24 mouse cellular contexts compared by ENCODE assay signal in genomic region chr9:78856981-78857380, GRCm38 (mm10).
DNase-seq lines count a peak whose midpoint lies in the region; ATAC-seq and TF ChIP-seq lines count a peak whose summit lies in the region.
"Had no signal": no experiment of that assay in that cellular context is flagged by ENCODE, and none has a peak within 500 bp of the region (broad histone marks: within the 10 kb centered on the region; RNA-seq: fewer than 3 reads in every experiment).

No protein-coding gene starts in this region.

- peak; percentile 55 for DNase-seq in lung, embryonic 14.5 days
- DNase-seq in lung, adult 18-20 months, result no peak
- peak; percentile 45 for DNase-seq in lung, postnatal 10 days
- DNase-seq in lung, postnatal 25 days (ENCODE audit: low spot score), result no peak
- peak; percentile 69 for DNase-seq in midbrain, embryonic 11.5 days (ENCODE audit: low spot score, missing footprints)
- DNase-seq: adrenal gland, adult 8-10 months; adrenal gland, postnatal 14 days; adrenal gland, postnatal 36 days; B cell, adult 2 months; cerebellum, adult 11-12 months; cerebellum, adult 2 months; cerebellum, adult 9-10 months; cerebellum, postnatal 10 days; cerebellum, postnatal 25 days had no signal

- no peak overlapping the region for H3K4me3 ChIP-seq in lung, embryonic 14.5 days (ENCODE audit: low read depth, low read length)
- H3K4me3 ChIP-seq in midbrain, embryonic 11.5 days (ENCODE audit: low read depth, low read length), result no peak overlapping the region
- H3K4me3 ChIP-seq in midbrain, embryonic 16.5 days (ENCODE audit: low read depth, low read length), result no peak overlapping the region
- H3K4me3 ChIP-seq: embryonic facial prominence, embryonic 10.5 days; embryonic facial prominence, embryonic 12.5 days; forebrain, embryonic 13.5 days; forebrain, embryonic 15.5 days had no signal

- WGBS in lung, embryonic 14.5 days, result 72% methylated on average over 1 of the region's 1 CpGs
- WGBS in midbrain, embryonic 11.5 days, result 95% methylated on average over 1 of the region's 1 CpGs
- WGBS in midbrain, embryonic 16.5 days, result 96% methylated on average over 1 of the region's 1 CpGs

- ATAC-seq in lung, embryonic 14.5 days (ENCODE audit: insufficient read depth), result no peak
- ATAC-seq in midbrain, embryonic 11.5 days (ENCODE audit: low FRiP score), result no peak
- no peak for ATAC-seq in midbrain, embryonic 16.5 days
- ATAC-seq: activated CD4-positive, CD25-positive, alpha-beta regulatory T cell, adult 4 months; CD4-positive, CD25-positive, alpha-beta regulatory T cell, adult 4 months; forebrain, embryonic 13.5 days; forebrain, embryonic 15.5 days; Patski had no signal

- no peak for TF ChIP-seq CTCF in lung, embryonic 14.5 days (IDR thresholded peaks at IDR 0.05; ENCODE audit: low read depth)

- H3K27ac ChIP-seq in lung, embryonic 14.5 days (ENCODE audit: low read depth), result no peak overlapping the region
- no peak overlapping the region for H3K27ac ChIP-seq in midbrain, embryonic 11.5 days (ENCODE audit: low read depth, low read length)
- H3K27ac ChIP-seq in midbrain, embryonic 16.5 days (ENCODE audit: low read length), result no peak overlapping the region
- H3K27ac ChIP-seq: embryonic facial prominence, embryonic 10.5 days; embryonic facial prominence, embryonic 12.5 days; forebrain, embryonic 13.5 days; forebrain, embryonic 15.5 days had no signal

- H3K27me3 ChIP-seq in lung, embryonic 14.5 days (ENCODE audit: insufficient read depth, low read length), result no peaks in the 10 kb centered on the region
- H3K27me3 ChIP-seq in midbrain, embryonic 11.5 days (ENCODE audit: control insufficient read depth, insufficient read depth, low read length), result no peaks in the 10 kb centered on the region
- H3K27me3 ChIP-seq in midbrain, embryonic 16.5 days (ENCODE audit: control insufficient read depth, insufficient read depth, low read depth, low read length), result no peaks in the 10 kb centered on the region
- H3K27me3 ChIP-seq: CH12.LX; embryonic facial prominence, embryonic 12.5 days; forebrain, embryonic 13.5 days; forebrain, embryonic 15.5 days had no signal

- H3K4me2 ChIP-seq in lung, embryonic 14.5 days, result no peak overlapping the region
- H3K4me2 ChIP-seq in midbrain, embryonic 11.5 days, result no peak overlapping the region
- no peak overlapping the region for H3K4me2 ChIP-seq in midbrain, embryonic 16.5 days (ENCODE audit: low read length)
- H3K4me2 ChIP-seq: embryonic facial prominence, embryonic 12.5 days; forebrain, embryonic 13.5 days; forebrain, embryonic 15.5 days had no signal

- H3K36me3 ChIP-seq in lung, embryonic 14.5 days (ENCODE audit: insufficient read depth), result no peaks in the 10 kb centered on the region
- H3K36me3 ChIP-seq in midbrain, embryonic 11.5 days (ENCODE audit: control insufficient read depth, insufficient read depth, low read length), result no peaks in the 10 kb centered on the region
- H3K36me3 ChIP-seq in midbrain, embryonic 16.5 days (ENCODE audit: control insufficient read depth, insufficient read depth, low read length), result no peaks in the 10 kb centered on the region
- H3K36me3 ChIP-seq: embryonic facial prominence, embryonic 10.5 days; embryonic facial prominence, embryonic 12.5 days; forebrain, embryonic 15.5 days; G1E had no signal

- no peak overlapping the region for H3K9ac ChIP-seq in lung, embryonic 14.5 days
- no peak overlapping the region for H3K9ac ChIP-seq in midbrain, embryonic 11.5 days (ENCODE audit: low read length)
- no peak overlapping the region for H3K9ac ChIP-seq in midbrain, embryonic 16.5 days (ENCODE audit: low read depth, low read length)
- H3K9ac ChIP-seq: embryonic facial prominence, embryonic 12.5 days; forebrain, embryonic 13.5 days; forebrain, embryonic 15.5 days had no signal

- no peaks in the 10 kb centered on the region for H3K4me1 ChIP-seq in lung, embryonic 14.5 days (ENCODE audit: insufficient read depth)
- H3K4me1 ChIP-seq in midbrain, embryonic 11.5 days (ENCODE audit: control insufficient read depth, insufficient read depth, low read length), result no peaks in the 10 kb centered on the region
- no peaks in the 10 kb centered on the region for H3K4me1 ChIP-seq in midbrain, embryonic 16.5 days (ENCODE audit: control insufficient read depth, insufficient read depth, low read length)
- H3K4me1 ChIP-seq: embryonic facial prominence, embryonic 10.5 days; embryonic facial prominence, embryonic 12.5 days; forebrain, embryonic 13.5 days; forebrain, embryonic 15.5 days had no signal

- H3K9me3 ChIP-seq in lung, embryonic 14.5 days (ENCODE audit: low read depth, low read length), result no peaks in the 10 kb centered on the region
- no peaks in the 10 kb centered on the region for H3K9me3 ChIP-seq in midbrain, embryonic 11.5 days (ENCODE audit: control insufficient read depth, low read length)
- no peaks in the 10 kb centered on the region for H3K9me3 ChIP-seq in midbrain, embryonic 16.5 days (replicated peaks; ENCODE audit: control insufficient read depth, low read length, poor library complexity, severe bottlenecking)
- H3K9me3 ChIP-seq: embryonic facial prominence, embryonic 10.5 days; embryonic facial prominence, embryonic 12.5 days; forebrain, embryonic 13.5 days; forebrain, embryonic 15.5 days; G1E had no signal

Comparison
In these comparisons a context has a peak if more than half of its experiments do, and no peak if none do; other contexts are left out.
1. DNase-seq: peak in lung, embryonic 14.5 days (single experiment), lung, postnatal 10 days (single experiment) and midbrain, embryonic 11.5 days (single experiment); none in lung, adult 18-20 months (0 of 2) and lung, postnatal 25 days (single experiment).